Mouse (Mus musculus): Measurements from ENCODE around the gene Ccdc125. TPM values are rescaled to one million over a fixed set of nuclear protein-coding genes. Genes with fewer than 3 reads are reported as not detected.
A peak's percentile ranks its signal among the peaks of the same experiment; 100 is the strongest.
"Not testable (repeated sequence)": the region's sequence is repeated elsewhere in the genome, so short reads cannot be mapped to it uniquely, and the experiment has no call there.

Gene Ccdc125
- total and polyA plus RNA-seq, 3 experiments: 0.06 to 1.5 (median 1.1) TPM

DNA sequence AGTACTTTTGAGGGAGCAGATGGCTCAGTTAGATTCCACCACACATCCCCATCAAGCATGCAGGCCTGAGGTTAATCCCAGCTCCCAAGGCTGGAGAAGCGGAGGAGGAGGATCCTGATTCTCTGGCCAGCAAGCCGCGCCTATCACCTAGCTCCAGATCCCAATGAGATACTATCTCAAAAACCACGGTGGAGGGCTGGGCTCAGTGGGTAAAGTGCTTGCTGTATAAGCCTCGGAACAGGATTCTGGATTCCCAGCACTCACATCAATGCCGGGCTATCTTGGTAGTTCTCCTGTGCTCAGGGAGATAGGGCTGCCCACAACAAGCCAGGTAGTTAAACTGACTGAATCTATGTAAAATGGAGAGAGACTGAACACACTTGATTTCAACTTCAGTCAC lies 46.0 kb downstream of the Ccdc125 start:
- no peak for DNase-seq

DNA sequence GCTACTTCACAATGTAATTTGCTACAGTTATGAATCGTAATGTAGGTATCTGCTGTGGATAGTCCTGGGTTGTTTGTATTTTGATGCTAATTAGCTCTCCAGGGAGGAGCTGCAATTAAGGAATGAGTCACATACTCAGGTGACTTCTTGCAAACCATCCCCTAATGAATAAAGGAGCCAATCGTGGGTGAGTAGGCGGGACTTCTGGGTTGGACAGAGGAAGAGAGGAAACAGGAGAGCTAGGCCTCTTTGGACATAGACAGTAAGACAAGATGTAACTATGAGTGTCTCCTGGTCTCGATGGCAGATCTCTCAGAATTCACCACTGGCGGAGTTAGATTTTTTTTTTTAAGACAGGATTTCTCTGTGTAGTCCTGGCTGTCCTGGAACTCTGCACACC lies 52.1 kb downstream of the Ccdc125 start:
- DNase-seq: no peak

DNA sequence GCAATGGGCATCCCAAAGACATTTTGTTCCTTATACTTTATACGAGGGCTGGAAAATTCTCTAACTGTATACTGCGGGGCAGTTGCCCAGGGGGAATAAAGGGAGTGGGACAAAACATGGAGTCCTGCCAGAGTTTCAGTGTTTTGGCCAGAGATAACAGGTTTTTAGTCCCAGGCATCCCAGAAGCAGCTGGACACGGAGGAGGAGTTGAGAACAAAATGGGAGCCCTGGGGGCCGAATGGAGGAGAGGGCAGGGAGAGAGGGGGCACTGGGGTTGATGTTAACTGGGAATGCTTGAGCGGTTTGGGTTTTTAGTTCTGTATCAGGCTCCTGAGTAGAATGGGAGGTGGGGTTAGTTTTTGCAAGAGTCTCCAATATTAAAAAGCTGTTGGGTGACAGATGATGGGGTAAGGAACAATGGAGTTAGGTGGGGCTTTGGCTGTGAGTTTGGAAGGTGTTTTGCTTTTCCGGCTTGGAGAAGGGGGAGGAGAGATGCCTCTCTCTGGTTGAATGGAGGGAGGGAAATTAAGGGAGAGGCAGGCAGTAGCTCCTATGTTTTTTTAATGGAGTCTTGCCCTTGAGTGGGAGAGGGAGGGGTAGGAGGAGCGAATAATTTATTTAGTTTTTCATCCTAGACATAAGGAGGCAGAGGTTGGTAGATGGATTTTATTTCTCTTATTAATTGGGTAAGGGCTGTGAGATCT lies 54.7 kb downstream of the Ccdc125 start:
- no peak for DNase-seq

DNA sequence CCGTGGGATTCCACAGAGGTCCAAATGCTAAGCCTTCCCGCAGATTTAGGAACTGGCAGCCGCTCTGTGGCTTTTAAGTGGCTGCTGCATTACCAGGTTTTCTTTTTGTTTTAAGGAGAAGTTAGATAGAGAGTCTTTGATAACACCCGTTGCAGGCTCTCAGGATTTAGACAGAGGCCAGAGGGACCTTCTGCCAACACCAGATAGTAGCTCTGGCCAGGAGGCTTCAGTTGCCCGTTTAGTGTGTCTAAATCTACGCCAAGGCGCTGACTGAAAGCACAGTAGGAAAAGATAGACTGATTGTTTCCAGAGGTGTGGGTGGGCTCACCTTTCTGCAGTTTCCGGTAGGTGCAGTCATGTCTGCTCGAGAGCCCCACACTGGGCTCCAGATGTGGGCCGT lies 55.7 kb downstream of the Ccdc125 start:
- DNase-seq: no peak

DNA sequence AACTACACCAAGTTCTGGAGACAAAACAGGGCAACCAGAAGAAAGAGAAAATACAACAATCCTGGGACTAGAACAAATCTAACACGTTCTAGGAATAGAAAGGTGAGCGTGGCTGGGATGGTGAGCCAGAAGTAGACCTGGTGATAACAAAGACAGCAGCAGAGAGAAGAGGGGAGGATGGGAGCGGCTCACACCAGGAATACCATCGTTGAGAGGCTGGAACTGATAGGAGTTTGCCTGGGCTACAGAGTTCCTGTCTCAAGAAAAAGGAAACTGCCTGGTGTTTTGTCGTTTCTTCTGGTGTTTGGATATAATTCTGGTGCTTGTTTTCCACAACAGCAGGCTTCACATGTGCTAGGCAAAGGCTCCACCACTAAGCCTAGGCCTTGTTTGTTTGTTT lies 58.6 kb downstream of the Ccdc125 start:
- no peak for DNase-seq

DNA sequence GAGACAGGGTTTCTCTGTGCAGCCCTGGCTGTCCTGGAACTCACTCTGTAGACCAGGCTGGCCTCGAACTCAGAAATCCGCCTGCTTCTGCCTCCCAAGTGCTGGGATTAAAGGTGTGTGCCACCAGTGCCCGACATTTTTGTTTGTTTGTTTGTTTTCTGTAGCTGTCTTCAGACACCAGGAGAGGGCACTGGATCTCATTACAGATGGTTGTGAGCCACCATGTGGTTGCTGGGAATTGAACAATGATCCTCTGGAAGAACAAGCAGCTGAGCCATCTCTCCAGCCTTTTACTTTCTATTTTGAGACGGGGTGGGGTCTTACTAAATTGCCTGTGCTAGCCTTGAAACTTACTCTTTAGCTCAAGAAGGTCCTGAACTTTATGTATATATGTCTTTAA lies 59.0 kb downstream of the Ccdc125 start:
- not testable (repeated sequence) for DNase-seq

DNA sequence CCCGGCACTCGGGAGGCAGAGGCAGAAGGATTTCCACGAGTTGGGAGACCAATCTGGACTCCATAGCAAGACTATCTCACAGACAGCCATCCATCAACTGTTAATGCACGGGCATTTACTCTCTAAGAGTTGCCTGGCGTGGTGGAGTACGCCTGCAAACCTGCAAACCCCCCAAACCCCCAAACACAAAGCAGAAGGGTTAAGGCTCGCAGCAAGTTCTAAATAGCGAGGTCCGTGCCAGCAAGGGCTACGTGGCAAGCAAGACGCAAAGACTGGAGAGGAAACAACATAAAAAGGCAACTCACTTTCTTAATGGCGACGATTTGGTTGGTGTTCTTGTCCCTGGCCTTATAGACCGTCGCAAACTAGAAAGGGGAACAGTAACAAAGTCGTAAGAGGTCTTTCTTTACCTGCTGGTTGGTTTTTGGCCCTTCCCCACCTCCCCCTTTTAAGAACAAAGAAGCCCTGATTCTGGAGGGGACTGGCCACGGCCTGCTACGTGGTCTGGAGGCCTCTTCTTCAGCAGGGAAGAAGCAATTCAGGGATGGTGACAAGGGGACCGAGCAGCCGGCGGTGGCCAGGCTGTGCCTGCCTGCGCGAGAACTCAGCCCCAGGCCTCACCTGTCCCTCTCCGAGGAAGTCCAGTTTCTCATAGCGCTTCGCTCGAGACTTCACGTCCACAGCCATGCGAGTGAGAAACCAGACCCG lies 60.8 kb downstream of the Ccdc125 start:
- DNase-seq: peak; percentile 19

DNA sequence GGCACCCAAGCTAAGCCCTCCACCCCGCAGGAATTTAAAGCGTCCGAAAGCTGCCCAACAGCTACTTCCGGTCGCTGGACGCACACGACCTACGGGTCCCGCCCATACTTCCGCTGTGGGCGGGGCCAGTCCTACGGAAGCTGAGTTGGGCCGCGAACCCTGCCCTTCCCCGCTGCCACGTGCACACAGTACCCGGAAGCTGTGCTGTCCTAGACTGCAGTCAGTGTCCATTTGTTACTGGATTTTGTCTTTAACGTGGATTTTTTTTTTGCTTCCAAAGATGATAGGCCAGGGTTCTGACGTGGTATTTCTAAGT lies 61.3 kb downstream of the Ccdc125 start, which contains the start of gene Cdk7:
Cdk7 (minus strand) TSS at position 79 of the 316 bp plus-strand sequence.
- peak; percentile 96 for DNase-seq

DNA sequence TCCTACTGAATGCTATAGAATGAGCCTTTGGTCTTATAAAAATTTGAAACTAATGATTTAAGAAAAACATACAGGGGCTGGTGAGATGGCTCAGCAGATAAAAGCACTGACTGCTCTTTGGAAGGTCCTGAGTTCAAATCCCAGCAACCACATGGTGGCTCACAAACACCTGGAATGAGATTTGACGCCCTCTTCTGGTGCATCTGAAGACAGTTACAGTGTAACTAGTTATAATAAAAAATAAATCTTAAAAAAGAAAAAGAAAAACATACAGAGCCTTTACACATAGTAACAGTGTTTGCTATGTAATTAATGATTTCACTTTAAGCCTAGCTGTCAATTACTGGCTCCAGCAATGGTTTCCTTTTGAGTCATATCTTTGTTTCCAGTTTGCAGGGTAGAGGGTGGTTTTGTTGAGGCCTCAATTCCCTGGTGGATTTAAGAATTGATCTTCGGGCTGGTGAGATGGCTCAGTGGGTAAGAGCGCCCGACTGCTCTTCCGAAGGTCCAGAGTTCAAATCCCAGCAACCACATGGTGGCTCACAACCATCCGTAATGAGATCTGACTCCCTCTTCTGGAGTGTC lies 62.0 kb downstream of the Ccdc125 start:
- not testable (repeated sequence) for DNase-seq

DNA sequence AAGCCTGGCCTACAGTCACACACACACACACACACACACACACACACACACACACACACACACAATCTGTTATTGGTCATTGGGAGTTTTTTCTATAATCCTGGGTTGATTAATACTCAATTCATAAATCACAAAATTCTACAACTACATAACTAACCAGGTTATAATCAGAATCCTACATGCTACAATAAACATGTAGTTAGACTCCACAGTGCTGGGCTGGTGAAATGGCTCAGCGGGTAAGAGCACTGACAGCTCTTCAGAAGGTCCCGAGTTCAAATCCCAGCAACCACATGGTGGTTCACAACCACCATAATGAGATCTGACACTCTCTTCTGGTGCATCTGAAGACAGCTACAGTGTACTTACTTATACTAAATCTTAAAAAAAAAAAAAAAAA lies 63.2 kb downstream of the Ccdc125 start:
- no peak for DNase-seq

DNA sequence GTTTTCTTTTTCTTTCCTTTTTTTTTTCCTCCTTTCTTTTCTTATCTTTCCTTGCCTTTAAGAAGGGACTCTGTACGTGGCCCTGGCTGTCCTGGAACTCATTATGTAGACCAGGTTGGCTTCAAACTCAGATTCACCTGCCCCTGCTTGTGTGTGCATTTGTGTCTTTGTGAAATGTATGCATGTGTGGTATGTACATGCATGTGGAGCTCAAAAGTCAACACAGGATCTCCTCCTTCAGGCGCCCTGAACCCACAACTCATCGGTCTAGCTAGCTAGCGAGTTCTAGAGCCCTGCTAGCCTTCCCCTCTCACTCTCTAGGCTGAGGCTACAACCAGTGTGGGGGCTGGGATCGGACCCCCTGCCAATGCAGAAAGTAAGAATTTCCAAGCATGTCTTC lies 73.3 kb downstream of the Ccdc125 start:
- DNase-seq: no peak

DNA sequence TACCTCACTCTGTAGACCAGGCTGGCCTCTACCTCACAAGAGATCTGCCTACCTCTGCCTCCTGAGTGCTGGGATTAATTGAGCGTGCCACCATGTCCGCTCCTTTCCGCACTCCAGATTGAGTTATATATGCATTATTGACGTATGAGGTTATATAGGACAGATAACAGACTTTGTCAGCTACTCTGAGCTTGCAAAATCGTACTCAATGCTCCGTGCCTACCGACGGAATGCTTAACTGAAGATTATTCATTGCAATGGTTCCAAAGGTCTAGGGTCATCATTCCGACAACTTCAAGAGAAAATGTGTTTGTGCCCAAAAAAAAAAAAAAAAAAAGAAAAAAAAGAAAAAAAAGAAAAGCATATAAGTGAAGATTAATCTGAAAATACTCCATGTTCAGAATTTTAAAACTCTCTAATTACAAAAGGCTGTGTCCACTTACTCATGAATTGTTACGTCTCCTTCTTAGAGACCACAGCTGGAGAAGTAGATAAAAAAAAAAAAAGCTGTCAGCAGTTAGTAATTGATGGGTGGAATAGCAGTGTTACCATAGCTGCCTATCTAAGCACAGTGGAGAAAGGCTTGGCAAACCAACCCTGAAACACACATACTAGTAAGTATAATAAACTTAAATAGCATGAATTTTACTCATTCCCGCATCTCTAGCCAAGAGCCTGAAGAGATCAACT lies 74.0 kb downstream of the Ccdc125 start:
- DNase-seq: no peak

DNA sequence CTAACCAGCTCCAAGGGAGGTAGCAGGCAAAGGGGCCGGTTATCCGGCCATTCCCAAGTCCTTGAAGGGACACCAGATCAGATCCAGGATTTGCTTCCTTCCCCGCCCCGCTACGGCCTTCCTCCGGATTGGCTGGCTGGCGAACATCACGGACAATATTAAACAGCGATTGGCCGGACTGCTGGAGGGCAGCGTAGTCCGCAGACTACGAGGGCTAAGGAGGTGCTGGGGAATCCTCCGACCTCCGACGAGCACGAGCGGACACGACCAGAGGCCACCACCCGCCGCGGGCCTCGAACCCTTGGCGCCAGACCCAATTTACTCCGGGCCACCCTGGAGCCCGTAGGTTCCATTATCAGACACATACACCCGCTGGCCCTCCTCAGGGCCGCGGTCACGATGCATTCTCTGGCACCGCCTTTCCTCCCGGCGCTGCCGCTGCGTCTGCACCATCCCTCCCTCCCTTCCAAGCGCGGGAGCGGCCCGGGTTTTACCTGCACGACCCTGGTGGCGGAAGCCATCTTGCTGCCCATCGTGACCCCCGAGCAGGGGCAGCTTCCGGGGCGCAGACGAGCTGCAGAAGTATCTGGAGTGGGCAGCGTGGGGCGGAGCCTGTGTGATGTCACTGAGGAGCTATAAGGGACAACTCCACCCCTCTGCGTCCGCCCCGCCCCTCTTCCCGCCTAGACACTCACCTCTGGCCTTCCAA lies 74.7 kb downstream of the Ccdc125 start, which contains the start of gene Mrps36:
Mrps36 (minus strand) TSS at position 624 of the 709 bp plus-strand sequence.
- DNase-seq: peak; percentile 97

DNA sequence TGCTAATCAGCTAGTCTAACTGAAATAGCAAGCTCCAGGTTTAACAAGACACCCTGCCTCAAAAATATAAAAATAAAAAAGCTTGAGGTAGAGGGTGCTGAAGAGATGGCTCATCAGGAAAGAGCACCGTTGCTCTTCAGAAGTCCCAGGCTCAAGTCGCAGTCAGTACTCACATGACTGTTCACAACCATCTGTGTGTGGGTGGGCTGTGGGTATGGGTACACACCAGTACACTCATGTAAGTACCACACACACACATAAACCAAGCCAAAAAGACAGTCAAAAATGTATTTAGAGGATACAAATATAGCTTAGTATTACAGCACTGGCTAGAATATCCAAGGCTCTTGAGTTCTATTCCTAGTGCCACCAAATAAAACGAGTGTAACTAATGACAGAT lies 76.6 kb downstream of the Ccdc125 start:
- no peak for DNase-seq

Other genes starting within 250 kb of the Ccdc125 start
- gene Naip1, start 216.8 kb upstream of the Ccdc125 start, total RNA-seq (2021): under 1 TPM; 0.07 to 0.12 TPM
- gene Naip1, start 216.8 kb upstream of the Ccdc125 start, polyA plus RNA-seq (2012; rRNA removed): 0.04 and 0.06 TPM in 2 replicates
- gene Gtf2h2, start 177.1 kb upstream of the Ccdc125 start, total RNA-seq (2021): 10 to 100 TPM; 27.2 to 27.9 TPM
- 13.9 and 17.1 TPM in 2 replicates for gene Gtf2h2, start 177.1 kb upstream of the Ccdc125 start, polyA plus RNA-seq (2012; rRNA removed)
- 10 to 100 TPM in 1 of 2 experiments, 1 to 10 TPM in 1; 5.7 to 23.9 TPM for gene Ocln, start 117.0 kb upstream of the Ccdc125 start, total RNA-seq (2021)
- gene Ocln, start 117.0 kb upstream of the Ccdc125 start, polyA plus RNA-seq (2012; rRNA removed): 0.32 and 0.49 TPM in 2 replicates
- gene Marveld2, start 52.7 kb upstream of the Ccdc125 start, total RNA-seq (2021): under 1 TPM; 0.32 to 0.55 TPM
- gene Marveld2, start 52.7 kb upstream of the Ccdc125 start, polyA plus RNA-seq (2012; rRNA removed): 0.25 and 0.30 TPM in 2 replicates
- gene Ak6, start 18.7 kb upstream of the Ccdc125 start, total RNA-seq (2021): 10 to 100 TPM; 70.3 to 79.1 TPM
- gene Ak6, start 18.7 kb upstream of the Ccdc125 start, polyA plus RNA-seq (2012; rRNA removed): 7.5 and 10.1 TPM in 2 replicates
- 10 to 100 TPM; 20.5 to 23.0 TPM for gene Rad17, start 18.7 kb upstream of the Ccdc125 start, total RNA-seq (2021)
- 1.7 and 2.0 TPM in 2 replicates for gene Rad17, start 18.7 kb upstream of the Ccdc125 start, polyA plus RNA-seq (2012; rRNA removed)
- gene Taf9, start 18.1 kb upstream of the Ccdc125 start, total RNA-seq (2021): 10 to 100 TPM; 12.2 to 16.6 TPM
- gene Taf9, start 18.1 kb upstream of the Ccdc125 start, polyA plus RNA-seq (2012; rRNA removed): 0.26 TPM in 1 of 2 replicates, not detected in the other
- 10 to 100 TPM; 36.8 to 38.8 TPM for gene Cdk7, start 61.2 kb downstream of the Ccdc125 start, total RNA-seq (2021)
- 9.3 and 9.6 TPM in 2 replicates for gene Cdk7, start 61.2 kb downstream of the Ccdc125 start, polyA plus RNA-seq (2012; rRNA removed)
- gene Mrps36, start 74.9 kb downstream of the Ccdc125 start, total RNA-seq (2021): 100 to 1,000 TPM; 133 to 141 TPM
- 23.5 and 26.2 TPM in 2 replicates for gene Mrps36, start 74.9 kb downstream of the Ccdc125 start, polyA plus RNA-seq (2012; rRNA removed)
- under 1 TPM; 0.32 to 0.62 TPM for gene Cenph, start 106.2 kb downstream of the Ccdc125 start, total RNA-seq (2021)
- 0.28 TPM in 1 of 2 replicates, not detected in the other for gene Cenph, start 106.2 kb downstream of the Ccdc125 start, polyA plus RNA-seq (2012; rRNA removed)
- 1 to 10 TPM; 2.2 to 2.6 TPM for gene Ccnb1, start 116.9 kb downstream of the Ccdc125 start, total RNA-seq (2021)
- 0.86 and 1.2 TPM in 2 replicates for gene Ccnb1, start 116.9 kb downstream of the Ccdc125 start, polyA plus RNA-seq (2012; rRNA removed)
- 10 to 100 TPM; 42.5 to 45.0 TPM for gene Slc30a5, start 163.7 kb downstream of the Ccdc125 start, total RNA-seq (2021)
- 16.9 and 19.8 TPM in 2 replicates for gene Slc30a5, start 163.7 kb downstream of the Ccdc125 start, polyA plus RNA-seq (2012; rRNA removed)